Mouse (Mus musculus) spleen, adult 2 months (tissue): ENCODE data around the gene Abcc12. TPM values are rescaled to one million over a fixed set of nuclear protein-coding genes. Genes with fewer than 3 reads are reported as not detected.

ENCODE experiments used
- DNase-seq, 2 experiments: peaks; one replicate each; pipeline versions ENCODE4 v3.0.0 to v3.0.0-alpha.2; 2012 to 2021; ENCODE audit warnings: low spot score in 2 of 2, low read depth in 1 of 2
- H3K27ac ChIP-seq: fragments of 200-500 bp; 2 replicates; pipeline ENCODE4 v1.5.1; 2012; ENCODE audit warnings: low read length, inconsistent platforms; ENCODE audit not compliant: insufficient read depth
- H3K27me3 ChIP-seq: fragments of 200-500 bp; 2 replicates; pipeline ENCODE4 v1.6.1; 2012; ENCODE audit warnings: mild to moderate bottlenecking, moderate library complexity, low read length, inconsistent platforms; ENCODE audit not compliant: control insufficient read depth, insufficient read depth
- H3K36me3 ChIP-seq: fragments of 200-500 bp; 2 replicates; pipeline ENCODE4 v1.6.1; 2012; ENCODE audit warnings: mild to moderate bottlenecking, low read length, inconsistent platforms; ENCODE audit not compliant: control insufficient read depth, insufficient read depth
- H3K4me1 ChIP-seq: fragments of 200-500 bp; 2 replicates; pipeline ENCODE4 v1.6.1; 2011; ENCODE audit warnings: inconsistent platforms; ENCODE audit not compliant: control insufficient read depth, insufficient read depth, insufficient read length
- H3K4me3 ChIP-seq: fragments of 200-500 bp; 2 replicates; pipeline ENCODE4 v1.5.1; 2011; ENCODE audit warnings: mild to moderate bottlenecking, inconsistent platforms; ENCODE audit not compliant: insufficient read depth, insufficient read length; ENCODE audit errors: extremely low read depth
- CTCF ChIP-seq: fragments of 200-500 bp; IDR thresholded peaks from 2 replicates; pipeline ENCODE4 v1.5.1; 2011; ENCODE audit warnings: mild to moderate bottlenecking, inconsistent platforms; ENCODE audit not compliant: insufficient read depth, insufficient read length, insufficient replicate concordance; ENCODE audit errors: extremely low read depth
- POLR2A ChIP-seq: fragments of 200-500 bp; IDR thresholded peaks from 2 replicates; pipeline ENCODE4 v1.6.1; 2011; ENCODE audit warnings: low read depth, low read length, inconsistent platforms
- whole genome bisulfite sequencing: fragments of 180-500 bp; shearing (Covaris S2); methylation state at CpG from one replicate; pipeline ENCODE4 v1.1.7; 2018; 5-methylcytosine and 5-hydroxymethylcytosine counted together
- polyA plus RNA-seq: library from polyadenylated mRNA; depleted of rRNA; stranded (reverse); fragments of >200 nt; gene quantifications from 2 replicates; pipeline ENCODE4 v1.2.3, GENCODE M21; 2012

Gene Abcc12
- polyA plus RNA-seq, 1 experiment: 0.08 TPM

- no peaks in the 10 kb centered on the region for H3K27me3 ChIP-seq
- TF ChIP-seq POLR2A (no peak), CTCF (no peak)
- no peaks in the 10 kb centered on the region for H3K4me1 ChIP-seq
- H3K27ac ChIP-seq: no peak overlapping the region
- no peak overlapping the region for H3K4me3 ChIP-seq
- DNase-seq: no peak
- whole genome bisulfite sequencing: 89% methylated on average over 2 of the region's 2 CpGs
- no peaks in the 10 kb centered on the region for H3K36me3 ChIP-seq
Observed at GRCm38 (mm10) chr8:86463215-86463614, 117.3 kb downstream of the Abcc12 start.

- H3K36me3 ChIP-seq: no peaks in the 10 kb centered on the region
- TF ChIP-seq CTCF (no peak), POLR2A (no peak)
- no peaks in the 10 kb centered on the region for H3K4me1 ChIP-seq
- no peak overlapping the region for H3K27ac ChIP-seq
- H3K27me3 ChIP-seq: no peaks in the 10 kb centered on the region
- WGBS: 86% methylated on average over 5 of the region's 5 CpGs
- no peak for DNase-seq
- no peak overlapping the region for H3K4me3 ChIP-seq
Observed at GRCm38 (mm10) chr8:86460372-86460771, 120.1 kb downstream of the Abcc12 start.

GRCm38 (mm10) chr8:86453697-86454480 is 126.6 kb downstream of the Abcc12 start:
- Histone ChIP-seq H3K4me1 (no peaks in the 10 kb centered on the region), H3K4me3 (no peak overlapping the region), H3K36me3 (no peaks in the 10 kb centered on the region), H3K27me3 (no peaks in the 10 kb centered on the region), H3K27ac (no peak overlapping the region)
- no peak for DNase-seq
- TF ChIP-seq POLR2A: no peak
- TF ChIP-seq CTCF: no peak
- WGBS: 83% methylated on average over 11 of the region's 11 CpGs

GRCm38 (mm10) chr8:86449870-86450515 is 130.5 kb downstream of the Abcc12 start:
- no peak overlapping the region for H3K4me3 ChIP-seq
- no peaks in the 10 kb centered on the region for H3K27me3 ChIP-seq

GRCm38 (mm10) chr8:86445516-86445915 is 135.0 kb downstream of the Abcc12 start:
- WGBS: 77% methylated on average over 4 of the region's 4 CpGs
- H3K27me3 ChIP-seq: no peaks in the 10 kb centered on the region
- H3K36me3 ChIP-seq: no peaks in the 10 kb centered on the region
- no peak overlapping the region for H3K27ac ChIP-seq
- TF ChIP-seq POLR2A (no peak), CTCF (no peak)
- no peak for DNase-seq
- H3K4me3 ChIP-seq: no peak overlapping the region
- H3K4me1 ChIP-seq: no peaks in the 10 kb centered on the region

More at GRCm38 (mm10) chr8:86449870-86450515, 130.5 kb downstream of the Abcc12 start:
- DNase-seq: no peak
- TF ChIP-seq POLR2A: no peak
- TF ChIP-seq CTCF: no peak
- H3K4me1 ChIP-seq: no peaks in the 10 kb centered on the region
- WGBS: 95% methylated on average over 4 of the region's 4 CpGs
- H3K36me3 ChIP-seq: no peaks in the 10 kb centered on the region
- no peak overlapping the region for H3K27ac ChIP-seq

- 97% methylated on average over 2 of the region's 2 CpGs for WGBS
- no peaks in the 10 kb centered on the region for H3K4me1 ChIP-seq
- H3K36me3 ChIP-seq: no peaks in the 10 kb centered on the region
- no peak for DNase-seq
- TF ChIP-seq CTCF (no peak), POLR2A (no peak)
- H3K4me3 ChIP-seq: no peak overlapping the region
- H3K27me3 ChIP-seq: no peaks in the 10 kb centered on the region
- no peak overlapping the region for H3K27ac ChIP-seq
Observed at GRCm38 (mm10) chr8:86443744-86444143, 136.7 kb downstream of the Abcc12 start.

GRCm38 (mm10) chr8:86438983-86439299 is 141.5 kb downstream of the Abcc12 start:
- WGBS: 86% methylated on average over 3 of the region's 3 CpGs
- Histone ChIP-seq H3K36me3 (no peaks in the 10 kb centered on the region), H3K27ac (no peak overlapping the region), H3K4me1 (no peaks in the 10 kb centered on the region), H3K4me3 (no peak overlapping the region), H3K27me3 (no peaks in the 10 kb centered on the region)
- no peak for TF ChIP-seq POLR2A
- no peak for TF ChIP-seq CTCF
- no peak for DNase-seq
